Mouse (Mus musculus): ENCODE data around the gene Sarm1.

- TF ChIP-seq POLR2A (IDR thresholded peaks at IDR 0.05; ENCODE audit: low read depth, low read length) (no peak), CTCF (IDR thresholded peaks at IDR 0.05; ENCODE audit: borderline replicate concordance, insufficient read depth, low read length) (no peak)
Measured at GRCm38 (mm10) chr11:78437182-78437581, 60.4 kb downstream of the Sarm1 start.

Data from embryonic fibroblast, embryonic 13.5 days (primary cell).